Mouse (Mus musculus) CH12.LX (cell line): ENCODE measurements around the gene Bcl2l11.

Experiments
- CTCF ChIP-seq, 2 experiments: IDR thresholded peaks in 1 of 2; conservative IDR thresholded peaks in 1 of 2; 2 replicates each; pipeline ENCODE4 v1.5.1; 2011 to 2012; ENCODE audit warnings: low read depth in 2 of 2, low read length in 2 of 2, improper control_type of control experiment in 1 of 2, inconsistent platforms in 1 of 2, mild to moderate bottlenecking in 1 of 2, moderate library complexity in 1 of 2
- E2F4 ChIP-seq: IDR thresholded peaks from 2 replicates; pipeline ENCODE4 v1.6.1; 2011; ENCODE audit warnings: low read depth, low read length, improper control_type of control experiment; ENCODE audit not compliant: insufficient replicate concordance
- EP300 ChIP-seq: IDR thresholded peaks from 2 replicates; pipeline ENCODE4 v1.6.1; 2011; ENCODE audit warnings: low read length, improper control_type of control experiment
- GABPA ChIP-seq: IDR thresholded peaks from 2 replicates; pipeline ENCODE4 v1.6.1; 2012; ENCODE audit warnings: low read depth, low read length, improper control_type of control experiment, inconsistent platforms; ENCODE audit not compliant: insufficient replicate concordance
- HCFC1 ChIP-seq: IDR thresholded peaks from 2 replicates; pipeline ENCODE4 v1.6.1; 2012; ENCODE audit warnings: low read depth, mild to moderate bottlenecking, inconsistent platforms, low read length, improper control_type of control experiment
- MAFK ChIP-seq: IDR thresholded peaks from 2 replicates; pipeline ENCODE4 v1.6.1; 2011; ENCODE audit warnings: low read length, improper control_type of control experiment; ENCODE audit not compliant: insufficient replicate concordance
- MEF2A ChIP-seq: IDR thresholded peaks from 2 replicates; pipeline ENCODE4 v1.6.1; 2014; ENCODE audit warnings: low read depth, mild to moderate bottlenecking, inconsistent platforms, low read length, improper control_type of control experiment, borderline replicate concordance
- NRF1 ChIP-seq: IDR thresholded peaks from 2 replicates; pipeline ENCODE4 v1.6.1; 2014; ENCODE audit warnings: low read depth, mild to moderate bottlenecking, inconsistent platforms, low read length, improper control_type of control experiment, moderate library complexity
- POLR2A ChIP-seq: IDR thresholded peaks from 2 replicates; pipeline ENCODE4 v1.6.1; 2011; ENCODE audit warnings: low read depth, mild to moderate bottlenecking, improper control_type of control experiment, low read length
- USF2 ChIP-seq: conservative IDR thresholded peaks from 2 replicates; pipeline ENCODE4 v1.6.1; 2011; ENCODE audit warnings: low read depth, low read length, improper control_type of control experiment
- ZKSCAN1 ChIP-seq: IDR thresholded peaks from 2 replicates; pipeline ENCODE4 v1.6.1; 2012; ENCODE audit warnings: low read depth, inconsistent platforms, low read length, improper control_type of control experiment, borderline replicate concordance
- ZMIZ1 ChIP-seq: IDR thresholded peaks from 2 replicates; pipeline ENCODE4 v1.6.1; 2012; ENCODE audit warnings: low read depth, mild to moderate bottlenecking, inconsistent platforms, low read length, improper control_type of control experiment

- TF ChIP-seq POLR2A = no peak
- no peak for TF ChIP-seq MEF2A
- TF ChIP-seq GABPA = no peak
- no peak for TF ChIP-seq MAFK
- TF ChIP-seq EP300 = no peak
- no peak for TF ChIP-seq ZMIZ1
- TF ChIP-seq USF2 = no peak
- TF ChIP-seq NRF1 = no peak
- no peak for TF ChIP-seq CTCF (conservative IDR thresholded peaks at IDR 0.05 in 1 of 2, IDR thresholded peaks at IDR 0.05 in 1 of 2; ENCODE audit: low read depth in 2 of 2, low read length in 2 of 2)
- TF ChIP-seq HCFC1 = no peak
- TF ChIP-seq ZKSCAN1 = no peak
- TF ChIP-seq E2F4 = no peak
Measured at GRCm38 (mm10) chr2:128128532-128128931, 2.7 kb downstream of the Bcl2l11 start.
